Mouse (Mus musculus): ENCODE data around the gene Acox1.

GRCm38 (mm10) chr11:116222740-116223059, 23.9 kb upstream of the Acox1 start:
- TF ChIP-seq CTCF (IDR thresholded peaks at IDR 0.05; ENCODE audit: low read depth) (no peak), EP300 (optimal IDR thresholded peaks at IDR 0.05) (no peak)

Data from stomach, postnatal 0 days (tissue).